Mouse (Mus musculus) layer of hippocampus, adult 2 months (tissue): ENCODE measurements around the gene Slc38a2. TPM values are rescaled to one million over a fixed set of nuclear protein-coding genes. Genes with fewer than 3 reads are reported as not detected.

Source experiments
- DNase-seq, 2 experiments: peaks; one replicate each; pipeline ENCODE4 v3.0.0; 2022; ENCODE audit warnings: low spot score in 2 of 2
- H3K27ac ChIP-seq: fragments of 200-600 bp; 2 replicates; pipeline ENCODE4 v1.8.1; 2022
- H3K4me3 ChIP-seq: fragments of 200-600 bp; 2 replicates; pipeline ENCODE4 v1.8.1; 2022; ENCODE audit warnings: mild to moderate bottlenecking
- CTCF ChIP-seq: fragments of 200-600 bp; conservative IDR thresholded peaks from 2 replicates; pipeline ENCODE4 v1.8.1; 2022; ENCODE audit warnings: antibody characterized with exemption, mild to moderate bottlenecking, moderate library complexity
- total RNA-seq, 2 experiments: library from RNA; stranded (reverse); gene quantifications; 2 replicates each; pipeline ENCODE4 v1.2.3; 2021

Gene Slc38a2
- total RNA-seq, 2 experiments from 2014 or later = 73.5 to 78.1 TPM

GRCm38 (mm10) chr15:96698658-96699448 lies 677 bp downstream of the Slc38a2 start:
- peak overlapping the region; percentile 100 for H3K27ac ChIP-seq
- peak overlapping the region; percentile 93 for H3K4me3 ChIP-seq
- TF ChIP-seq CTCF = no peak
- peak; percentile 85 to 88 for DNase-seq

GRCm38 (mm10) chr15:96697901-96698657 lies 1.5 kb downstream of the Slc38a2 start:
- no peak for DNase-seq
- H3K27ac ChIP-seq = peak overlapping the region; percentile 100
- peak overlapping the region; percentile 93 for H3K4me3 ChIP-seq
- no peak for TF ChIP-seq CTCF

GRCm38 (mm10) chr15:96696486-96697284 lies 2.8 kb downstream of the Slc38a2 start:
- H3K27ac ChIP-seq = 0 out of 2 replicates have a peak overlapping the region, but pooled peaks have one; percentile 43
- TF ChIP-seq CTCF = no peak
- no peak for DNase-seq
- peak overlapping the region; percentile 93 for H3K4me3 ChIP-seq

- peak; percentile 29; the same call in 1 of the 2 replicates for TF ChIP-seq CTCF
- peak overlapping the region; percentile 93 for H3K4me3 ChIP-seq
- DNase-seq = no peak
- H3K27ac ChIP-seq = peak overlapping the region; percentile 43; the same call in 1 of the 2 replicates
Observed at GRCm38 (mm10) chr15:96695455-96696421, 3.8 kb downstream of the Slc38a2 start.

- Histone ChIP-seq H3K4me3 (no peak overlapping the region), H3K27ac (no peak overlapping the region)
- no peak for TF ChIP-seq CTCF
- DNase-seq = no peak
Observed at GRCm38 (mm10) chr15:96694988-96695387, 4.5 kb downstream of the Slc38a2 start.

- DNase-seq = peak in 1 of 2 experiments; percentile 34
- Histone ChIP-seq H3K4me3 (no peak overlapping the region; the same call in 1 of the 2 replicates), H3K27ac (peak overlapping the region; percentile 49; the same call in 1 of the 2 replicates)
- no peak for TF ChIP-seq CTCF
Observed at GRCm38 (mm10) chr15:96693688-96694087, 5.8 kb downstream of the Slc38a2 start.

- TF ChIP-seq CTCF = no peak
Observed at GRCm38 (mm10) chr15:96692401-96692800, 7.1 kb downstream of the Slc38a2 start.

GRCm38 (mm10) chr15:96691381-96691780 lies 8.1 kb downstream of the Slc38a2 start:
- DNase-seq = no peak
- no peak overlapping the region for H3K27ac ChIP-seq
- no peak for TF ChIP-seq CTCF
- H3K4me3 ChIP-seq = no peak overlapping the region

More at GRCm38 (mm10) chr15:96692401-96692800, 7.1 kb downstream of the Slc38a2 start:
- DNase-seq = no peak
- H3K4me3 ChIP-seq = no peak overlapping the region
- no peak overlapping the region for H3K27ac ChIP-seq

- no peak for DNase-seq
- no peak for TF ChIP-seq CTCF
- H3K27ac ChIP-seq = no peak overlapping the region
Observed at GRCm38 (mm10) chr15:96690829-96691228, 8.7 kb downstream of the Slc38a2 start.

GRCm38 (mm10) chr15:96689919-96690318 lies 9.6 kb downstream of the Slc38a2 start:
- no peak overlapping the region for H3K4me3 ChIP-seq
- H3K27ac ChIP-seq = no peak overlapping the region
- no peak for DNase-seq
- no peak for TF ChIP-seq CTCF

More at GRCm38 (mm10) chr15:96690829-96691228, 8.7 kb downstream of the Slc38a2 start:
- no peak overlapping the region for H3K4me3 ChIP-seq

GRCm38 (mm10) chr15:96688784-96689318 lies 10.7 kb downstream of the Slc38a2 start:
- no peak for DNase-seq
- Histone ChIP-seq H3K4me3 (no peak overlapping the region), H3K27ac (no peak overlapping the region)
- no peak for TF ChIP-seq CTCF
